Mouse (Mus musculus) gastrocnemius, postnatal 4 days (tissue): ENCODE results near the gene Lingo3. TPM values are rescaled to one million over a fixed set of nuclear protein-coding genes. Genes with fewer than 3 reads are reported as not detected.

Experiments
- microRNA-seq: library from miRNA; unstranded; fragments of <30 nt; microRNA quantifications from one replicate; pipeline ENCODE4 v1.2.0, GENCODE M21; 2021
- total RNA-seq, 2 experiments: library from RNA; stranded (reverse); gene quantifications; 2 replicates each; pipeline ENCODE4 v1.2.3; 2021

The Lingo3 gene
- total RNA-seq, 2 experiments from 2014 or later: 21.5 to 22.1 TPM

Small RNA genes within 50 kb of the gene (microRNA-seq; reads per million reads assigned to microRNA genes)
- 1.7 reads per million for gene Mir1982

Other genes with a start within 250 kb of the Lingo3 start
- 10 to 100 TPM; 27.4 to 27.9 TPM for gene Scamp4, start 241.2 kb downstream of the Lingo3 start, total RNA-seq
- gene Adat3, start 241.2 kb downstream of the Lingo3 start, total RNA-seq: 1 to 10 TPM; 3.0 to 3.2 TPM
- 1 to 10 TPM; 1.1 to 1.7 TPM for gene Gm49322, start 238.0 kb downstream of the Lingo3 start, total RNA-seq
- 100 to 1,000 TPM; 167 to 169 TPM for gene Csnk1g2, start 221.2 kb downstream of the Lingo3 start, total RNA-seq
- gene Btbd2, start 187.0 kb downstream of the Lingo3 start, total RNA-seq: 10 to 100 TPM; 50.7 to 50.8 TPM
- gene Mknk2, start 165.9 kb downstream of the Lingo3 start, total RNA-seq: 100 to 1,000 TPM; 170 to 176 TPM
- gene Mob3a, start 142.1 kb downstream of the Lingo3 start, total RNA-seq: 10 to 100 TPM; 24.0 to 25.4 TPM
- gene Izumo4, start 141.9 kb downstream of the Lingo3 start, total RNA-seq: 1 to 10 TPM; 8.3 to 8.4 TPM
- gene Ap3d1, start 101.8 kb downstream of the Lingo3 start, total RNA-seq: 10 to 100 TPM; 52.1 to 58.7 TPM
- 10 to 100 TPM; 50.5 to 61.2 TPM for gene Dot1l, start 88.8 kb downstream of the Lingo3 start, total RNA-seq
- gene Sf3a2, start 45.8 kb downstream of the Lingo3 start, total RNA-seq: 10 to 100 TPM; 47.1 to 55.8 TPM
- gene Plekhj1, start 45.4 kb downstream of the Lingo3 start, total RNA-seq: 10 to 100 TPM; 41.7 to 43.0 TPM
- gene Amh, start 38.8 kb downstream of the Lingo3 start, total RNA-seq: under 1 TPM; 0.86 to 0.93 TPM
- gene Jsrp1, start 30.5 kb downstream of the Lingo3 start, total RNA-seq: 100 to 1,000 TPM; 199 to 230 TPM
- gene Oaz1, start 17.4 kb downstream of the Lingo3 start, total RNA-seq: 100 to 1,000 TPM; 785 to 853 TPM
- gene Lsm7, start 11.2 kb upstream of the Lingo3 start, total RNA-seq: 10 to 100 TPM; 53.7 to 54.2 TPM
- gene Sppl2b, start 11.2 kb upstream of the Lingo3 start, total RNA-seq: 10 to 100 TPM; 30.9 to 38.6 TPM
- under 1 TPM in 1 of 2 experiments, not detected in 1; 0.10 TPM for gene Tmprss9, start 27.8 kb upstream of the Lingo3 start, total RNA-seq
- gene Timm13, start 56.9 kb upstream of the Lingo3 start, total RNA-seq: 100 to 1,000 TPM; 120 to 134 TPM
- 10 to 100 TPM; 46.8 to 50.5 TPM for gene Lmnb2, start 74.2 kb upstream of the Lingo3 start, total RNA-seq
- 10 to 100 TPM; 13.5 to 16.3 TPM for gene Gadd45b, start 86.0 kb upstream of the Lingo3 start, total RNA-seq
- gene Gng7, start 170.9 kb upstream of the Lingo3 start, total RNA-seq: 1 to 10 TPM; 1.9 to 2.0 TPM
- gene Diras1, start 181.6 kb upstream of the Lingo3 start, total RNA-seq: under 1 TPM in 1 of 2 experiments, not detected in 1; 0.10 TPM
- gene Slc39a3, start 193.4 kb upstream of the Lingo3 start, total RNA-seq: 10 to 100 TPM; 11.2 to 11.9 TPM
- gene Sgta, start 216.1 kb upstream of the Lingo3 start, total RNA-seq: 100 to 1,000 TPM in 1 of 2 experiments, 10 to 100 TPM in 1; 98.0 to 100 TPM
- gene Thop1, start 226.0 kb upstream of the Lingo3 start, total RNA-seq: 10 to 100 TPM; 40.6 to 44.0 TPM